Mouse (Mus musculus) cerebellum, adult 11-12 months (tissue): Measurements from ENCODE around the gene Irgq.
A peak's percentile ranks its signal among the peaks of the same experiment; 100 is the strongest.

ENCODE experiments used
- DNase-seq: peaks from one replicate; pipeline ENCODE4 v3.0.0; 2022

The Irgq gene

GRCm38 (mm10) chr7:24530062-24530931, at the start of gene Irgq:
Irgq (plus strand) TSS chr7:24530689.
- peak; percentile 99 for DNase-seq

GRCm38 (mm10) chr7:24480986-24481473, 49.5 kb upstream of the Irgq start:
- peak; percentile 76 for DNase-seq

- peak; percentile 94 for DNase-seq
These were observed 48.8 kb upstream of the Irgq start, which contains the start of gene Cadm4 for GRCm38 (mm10) chr7:24481474-24482207. Cadm4 (plus strand) TSS chr7:24482023.

- DNase-seq: no peak
These were observed 48.1 kb upstream of the Irgq start for GRCm38 (mm10) chr7:24482208-24483020.

GRCm38 (mm10) chr7:24483291-24483690, 47.2 kb upstream of the Irgq start:
- DNase-seq: peak; percentile 60

- no peak for DNase-seq
These were observed 45.0 kb upstream of the Irgq start for GRCm38 (mm10) chr7:24485481-24485880.

GRCm38 (mm10) chr7:24486654-24487130, 43.8 kb upstream of the Irgq start:
- peak; percentile 51 for DNase-seq

GRCm38 (mm10) chr7:24487403-24487802, 43.1 kb upstream of the Irgq start:
- DNase-seq: peak; percentile 49

GRCm38 (mm10) chr7:24488303-24488702, 42.2 kb upstream of the Irgq start:
- peak; percentile 69 for DNase-seq

GRCm38 (mm10) chr7:24499856-24500577, 30.5 kb upstream of the Irgq start:
- no peak for DNase-seq

- no peak for DNase-seq
These were observed 29.6 kb upstream of the Irgq start for GRCm38 (mm10) chr7:24500929-24501328.

GRCm38 (mm10) chr7:24501492-24501891, 29.0 kb upstream of the Irgq start:
- no peak for DNase-seq

GRCm38 (mm10) chr7:24504004-24504403, 26.5 kb upstream of the Irgq start:
- no peak for DNase-seq

- no peak for DNase-seq
These were observed 25.6 kb upstream of the Irgq start for GRCm38 (mm10) chr7:24504868-24505267.

- DNase-seq: no peak
These were observed 24.9 kb upstream of the Irgq start for GRCm38 (mm10) chr7:24505447-24506064.

- no peak for DNase-seq
These were observed 24.4 kb upstream of the Irgq start for GRCm38 (mm10) chr7:24506065-24506459.

- DNase-seq: peak; percentile 86
These were observed 24.0 kb upstream of the Irgq start for GRCm38 (mm10) chr7:24506476-24506837.

- DNase-seq: peak; percentile 89
These were observed 23.4 kb upstream of the Irgq start, which contains the start of gene Zfp428 for GRCm38 (mm10) chr7:24506838-24507725. Zfp428 (plus strand) TSS chr7:24507006.

- peak; percentile 61 for DNase-seq
These were observed 22.8 kb upstream of the Irgq start for GRCm38 (mm10) chr7:24507726-24508114.

GRCm38 (mm10) chr7:24512355-24512754, 18.1 kb upstream of the Irgq start, which contains the start of gene AC161166.1:
AC161166.1 (minus strand) TSS chr7:24512455.
- no peak for DNase-seq
